In the genomic region with DNA sequence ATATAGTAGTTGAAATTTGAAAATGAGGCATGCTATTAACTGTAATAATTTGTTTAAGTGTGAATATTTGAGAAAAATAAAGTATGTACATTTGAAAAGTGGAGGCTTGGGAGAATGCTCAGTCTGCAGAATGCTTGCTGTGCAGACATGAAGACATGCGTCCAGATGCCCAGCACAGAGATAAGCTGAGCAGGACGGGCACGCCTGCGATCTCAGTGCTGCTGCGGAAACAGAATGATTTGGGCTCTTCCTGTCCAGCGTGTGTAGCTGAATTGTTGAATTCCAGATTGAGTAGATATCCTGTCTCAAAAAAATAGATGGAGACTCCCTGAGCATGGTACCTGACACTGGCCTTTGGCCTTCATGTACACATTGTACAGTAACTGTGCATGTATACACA, we compare ENCODE assay signal across 15 mouse cellular contexts.
"Had no signal": no experiment of that assay in that cellular context is flagged by ENCODE, and none has a peak within 500 bp of the region (broad histone marks: within the 10 kb centered on the region; RNA-seq: fewer than 3 reads in every experiment).

No protein-coding gene starts in this region.

- H3K4me1 ChIP-seq: lung, embryonic 15.5 days; midbrain, embryonic 10.5 days; neural tube, embryonic 12.5 days; stomach, embryonic 15.5 days had no signal

- ATAC-seq: liver, embryonic 12.5 days; midbrain, embryonic 16.5 days had no signal

- H3K4me2 ChIP-seq: liver, embryonic 12.5 days; lung, embryonic 15.5 days; neural tube, embryonic 12.5 days; stomach, embryonic 15.5 days had no signal

- H3K4me3 ChIP-seq: liver, embryonic 12.5 days; lung, embryonic 15.5 days; midbrain, embryonic 10.5 days; neural tube, embryonic 12.5 days; stomach, embryonic 15.5 days had no signal

- DNase-seq: lung, postnatal 10 days; lung, postnatal 4 days; midbrain, embryonic 14.5 days; right cerebral cortex, postnatal 14 days; thymus, adult 2 months; thymus, postnatal 25 days; thymus, postnatal 4 days had no signal

- H3K9ac ChIP-seq: liver, embryonic 12.5 days; liver, embryonic 14.5 days; lung, embryonic 15.5 days; neural tube, embryonic 12.5 days; stomach, embryonic 15.5 days had no signal

- H3K9me3 ChIP-seq: liver, embryonic 12.5 days; lung, embryonic 15.5 days; midbrain, embryonic 10.5 days; neural tube, embryonic 12.5 days; stomach, embryonic 15.5 days had no signal

- H3K27ac ChIP-seq: liver, embryonic 12.5 days; liver, embryonic 14.5 days; lung, embryonic 15.5 days; midbrain, embryonic 10.5 days; neural tube, embryonic 12.5 days; stomach, embryonic 15.5 days; stomach, postnatal 0 days had no signal

- H3K27me3 ChIP-seq: liver, embryonic 12.5 days; lung, embryonic 15.5 days; neural tube, embryonic 12.5 days; stomach, embryonic 15.5 days had no signal
